Mouse (Mus musculus) neural tube, embryonic 11.5 days (tissue): Measurements from ENCODE around the gene Olfr1425. TPM values are rescaled to one million over a fixed set of nuclear protein-coding genes. Genes with fewer than 3 reads are reported as not detected.

Experiments used
- polyA plus RNA-seq: library from polyadenylated mRNA; unstranded; fragments of >200 nt; fragmentation: Nextera tagmentation; extraction: Ambion mirVana; gene quantifications from 2 replicates; pipeline ENCODE4 v1.2.1, GENCODE M21; 2014

Gene Olfr1425
- polyA plus RNA-seq, 1 experiment from 2014 or later = not detected

Other genes with a start within 250 kb of the Olfr1425 start
- not detected in 2 replicates for gene Olfr1417, start 238.5 kb downstream of the Olfr1425 start, polyA plus RNA-seq
- gene Olfr1418, start 216.7 kb downstream of the Olfr1425 start, polyA plus RNA-seq = not detected in 2 replicates
- not detected in 2 replicates for gene Olfr1419, start 202.6 kb downstream of the Olfr1425 start, polyA plus RNA-seq
- not detected in 2 replicates for gene Olfr1420, start 191.2 kb downstream of the Olfr1425 start, polyA plus RNA-seq
- 24.7 and 25.7 TPM in 2 replicates for gene Patl1, start 165.3 kb downstream of the Olfr1425 start, polyA plus RNA-seq
- gene Osbp, start 111.8 kb downstream of the Olfr1425 start, polyA plus RNA-seq = 6.6 and 6.7 TPM in 2 replicates
- not detected in 2 replicates for gene Olfr1423, start 36.4 kb downstream of the Olfr1425 start, polyA plus RNA-seq
- not detected in 2 replicates for gene Olfr1424, start 15.0 kb downstream of the Olfr1425 start, polyA plus RNA-seq
- gene Olfr1426, start 14.3 kb upstream of the Olfr1425 start, polyA plus RNA-seq = not detected in 2 replicates
- not detected in 2 replicates for gene Olfr1427, start 25.6 kb upstream of the Olfr1425 start, polyA plus RNA-seq
- gene Olfr1428, start 38.2 kb upstream of the Olfr1425 start, polyA plus RNA-seq = not detected in 2 replicates
- gene Olfr76, start 45.5 kb upstream of the Olfr1425 start, polyA plus RNA-seq = not detected in 2 replicates
- gene Olfr1555-ps1, start 92.4 kb upstream of the Olfr1425 start, polyA plus RNA-seq = not detected in 2 replicates
- not detected in 2 replicates for gene Olfr1431, start 122.9 kb upstream of the Olfr1425 start, polyA plus RNA-seq
- gene Olfr1432, start 154.9 kb upstream of the Olfr1425 start, polyA plus RNA-seq = not detected in 2 replicates
- gene Olfr262, start 163.9 kb upstream of the Olfr1425 start, polyA plus RNA-seq = not detected in 2 replicates
- gene Olfr235, start 183.3 kb upstream of the Olfr1425 start, polyA plus RNA-seq = not detected in 2 replicates
- gene Olfr1434, start 202.1 kb upstream of the Olfr1425 start, polyA plus RNA-seq = not detected in 2 replicates
- gene Olfr1436, start 221.4 kb upstream of the Olfr1425 start, polyA plus RNA-seq = not detected in 2 replicates
- gene Olfr1437, start 247.4 kb upstream of the Olfr1425 start, polyA plus RNA-seq = not detected in 2 replicates